Mouse (Mus musculus) hindbrain, embryonic 16.5 days (tissue): Measurements from ENCODE around the gene Ppm1m. TPM values are rescaled to one million over a fixed set of nuclear protein-coding genes. Genes with fewer than 3 reads are reported as not detected.
A peak's percentile ranks its signal among the peaks of the same experiment; 100 is the strongest.

Experiments
- ATAC-seq: fragments of 200-750 bp; cut with Nextera tagmentation; 2 replicates; pipeline ENCODE4 v1.8.0; 2017; ENCODE audit warnings: moderate TSS enrichment, moderate library complexity
- H3K27ac ChIP-seq: fragments of 300-500 bp; sonication (generic); 2 replicates; pipeline ENCODE4 v1.5.1; 2014; ENCODE audit warnings: low read depth, mild to moderate bottlenecking, control low read depth, low read length, moderate library complexity
- H3K27me3 ChIP-seq: fragments of 300-500 bp; sonication (generic); replicated peaks from 2 replicates; pipeline ENCODE4 v1.6.1; 2014; ENCODE audit warnings: low read length; ENCODE audit not compliant: control insufficient read depth, insufficient read depth
- H3K36me3 ChIP-seq: fragments of 300-500 bp; sonication (generic); 2 replicates; pipeline ENCODE4 v1.6.1; 2014; ENCODE audit warnings: mild to moderate bottlenecking, low read length, moderate library complexity, mixed read lengths; ENCODE audit not compliant: control insufficient read depth, insufficient read depth
- H3K4me1 ChIP-seq: fragments of 300-500 bp; sonication (generic); 2 replicates; pipeline ENCODE4 v1.6.1; 2014; ENCODE audit warnings: low read depth, low read length; ENCODE audit not compliant: control insufficient read depth, insufficient read depth
- H3K4me2 ChIP-seq: fragments of 300-500 bp; sonication (generic); 2 replicates; pipeline ENCODE4 v1.6.1; 2014; ENCODE audit warnings: mild to moderate bottlenecking, low read length, control low read depth, moderate library complexity
- H3K4me3 ChIP-seq: fragments of 300-500 bp; sonication (generic); 2 replicates; pipeline ENCODE4 v1.5.1; 2014; ENCODE audit warnings: mild to moderate bottlenecking, low read length, control low read depth, moderate library complexity
- H3K9ac ChIP-seq: fragments of 300-500 bp; sonication (generic); 2 replicates; pipeline ENCODE4 v1.6.1; 2014; ENCODE audit warnings: low read depth, mild to moderate bottlenecking, control low read depth, low read length, moderate library complexity
- H3K9me3 ChIP-seq: fragments of 300-500 bp; sonication (generic); 2 replicates; pipeline ENCODE4 v1.6.1; 2014; ENCODE audit warnings: mild to moderate bottlenecking, low read length, moderate library complexity; ENCODE audit not compliant: control insufficient read depth
- WGBS: fragments of 180-500 bp; shearing (Covaris S2); extraction: QIAGEN DNeasy Blood & Tissue Kit; methylation state at CpG from one replicate; pipeline ENCODE4 v1.1.7; 2014; 5-methylcytosine and 5-hydroxymethylcytosine counted together
- polyA plus RNA-seq: library from polyadenylated mRNA; unstranded; fragments of >200 nt; fragmentation: Nextera tagmentation; extraction: Ambion mirVana; gene quantifications from 2 replicates; pipeline ENCODE4 v1.2.1, GENCODE M21; 2015

The Ppm1m gene
- polyA plus RNA-seq, 1 experiment from 2014 or later = 20.9 TPM

GRCm38 (mm10) chr9:106157623-106157925 is 42.0 kb downstream of the Ppm1m start:
- Histone ChIP-seq H3K27ac (no peak overlapping the region), H3K4me2 (no peak overlapping the region), H3K4me3 (no peak overlapping the region), H3K4me1 (peaks cover 7% of the 10 kb centered on the region; the same call in 1 of the 2 replicates), H3K27me3 (no peaks in the 10 kb centered on the region), H3K36me3 (peaks cover 7% of the 10 kb centered on the region), H3K9ac (no peak overlapping the region), H3K9me3 (no peaks in the 10 kb centered on the region)
- no peak for ATAC-seq
- WGBS = 81% methylated on average over 9 of the region's 10 CpGs

GRCm38 (mm10) chr9:106156921-106157622 is 42.5 kb downstream of the Ppm1m start:
- ATAC-seq = no peak
- Histone ChIP-seq H3K36me3 (peaks cover 8% of the 10 kb centered on the region), H3K4me3 (no peak overlapping the region), H3K4me2 (no peak overlapping the region), H3K9ac (no peak overlapping the region), H3K4me1 (peaks cover 7% of the 10 kb centered on the region; the same call in 1 of the 2 replicates), H3K27me3 (no peaks in the 10 kb centered on the region), H3K27ac (no peak overlapping the region), H3K9me3 (no peaks in the 10 kb centered on the region)
- WGBS = 78% methylated on average over 21 of the region's 21 CpGs

- H3K4me3 ChIP-seq = no peak overlapping the region
- WGBS = 43% methylated on average over 5 of the region's 5 CpGs
These were observed 43.1 kb downstream of the Ppm1m start for GRCm38 (mm10) chr9:106156419-106156818.

GRCm38 (mm10) chr9:106154106-106154505 is 45.4 kb downstream of the Ppm1m start:
- 84% methylated on average over 9 of the region's 9 CpGs for WGBS
- Histone ChIP-seq H3K9me3 (no peaks in the 10 kb centered on the region), H3K4me1 (peaks cover 20% of the 10 kb centered on the region), H3K9ac (no peak overlapping the region), H3K4me3 (no peak overlapping the region), H3K36me3 (peaks cover 8% of the 10 kb centered on the region), H3K4me2 (no peak overlapping the region), H3K27me3 (no peaks in the 10 kb centered on the region), H3K27ac (no peak overlapping the region)
- no peak for ATAC-seq

More at GRCm38 (mm10) chr9:106156419-106156818, 43.1 kb downstream of the Ppm1m start:
- no peaks in the 10 kb centered on the region for H3K27me3 ChIP-seq
- H3K4me1 ChIP-seq = peaks cover 7% of the 10 kb centered on the region; the same call in 1 of the 2 replicates
- H3K9ac ChIP-seq = no peak overlapping the region
- no peaks in the 10 kb centered on the region for H3K9me3 ChIP-seq
- H3K36me3 ChIP-seq = peaks cover 8% of the 10 kb centered on the region
- ATAC-seq = peak; percentile 49
- H3K4me2 ChIP-seq = no peak overlapping the region
- H3K27ac ChIP-seq = peak overlapping the region; percentile 56; the same call in 1 of the 2 replicates

GRCm38 (mm10) chr9:106149399-106149754 is 50.2 kb downstream of the Ppm1m start:
- Histone ChIP-seq H3K9me3 (no peaks in the 10 kb centered on the region), H3K4me3 (peak overlapping the region; percentile 75), H3K27me3 (no peaks in the 10 kb centered on the region), H3K9ac (peak overlapping the region; percentile 93), H3K4me1 (peaks cover 26% of the 10 kb centered on the region), H3K4me2 (peak overlapping the region; percentile 60), H3K36me3 (peaks cover 8% of the 10 kb centered on the region), H3K27ac (peak overlapping the region; percentile 92)
- WGBS = 8% methylated on average over 10 of the region's 10 CpGs
- no peak for ATAC-seq

- Histone ChIP-seq H3K4me3 (peak overlapping the region; percentile 75), H3K27ac (peak overlapping the region; percentile 92), H3K9ac (peak overlapping the region; percentile 93), H3K27me3 (no peaks in the 10 kb centered on the region), H3K4me2 (peak overlapping the region; percentile 60), H3K4me1 (peaks cover 26% of the 10 kb centered on the region), H3K9me3 (no peaks in the 10 kb centered on the region), H3K36me3 (peaks cover 8% of the 10 kb centered on the region)
- WGBS = under 1% methylated on average over 34 of the region's 36 CpGs
- ATAC-seq = peak; percentile 76
These were observed 50.8 kb downstream of the Ppm1m start for GRCm38 (mm10) chr9:106148541-106149398.

- WGBS = 3% methylated on average over 10 of the region's 10 CpGs
- peak; percentile 53 for ATAC-seq
- H3K36me3 ChIP-seq = peaks cover 4% of the 10 kb centered on the region
- no peaks in the 10 kb centered on the region for H3K27me3 ChIP-seq
- H3K27ac ChIP-seq = peak overlapping the region; percentile 92
- peak overlapping the region; percentile 60 for H3K4me2 ChIP-seq
- peaks cover 26% of the 10 kb centered on the region for H3K4me1 ChIP-seq
- H3K4me3 ChIP-seq = peak overlapping the region; percentile 75
- no peaks in the 10 kb centered on the region for H3K9me3 ChIP-seq
- peak overlapping the region; percentile 93 for H3K9ac ChIP-seq
These were observed 51.6 kb downstream of the Ppm1m start for GRCm38 (mm10) chr9:106147851-106148431.

- peak overlapping the region; percentile 75 for H3K4me3 ChIP-seq
- WGBS = 33% methylated on average over 5 of the region's 5 CpGs
- peak overlapping the region; percentile 93 for H3K9ac ChIP-seq
- H3K4me1 ChIP-seq = peaks cover 26% of the 10 kb centered on the region
- peak overlapping the region; percentile 92 for H3K27ac ChIP-seq
- H3K36me3 ChIP-seq = no peaks in the 10 kb centered on the region; the same call in none of the 2 replicates
- no peaks in the 10 kb centered on the region for H3K27me3 ChIP-seq
- H3K4me2 ChIP-seq = peak overlapping the region; percentile 60
- H3K9me3 ChIP-seq = no peaks in the 10 kb centered on the region
- ATAC-seq = no peak
These were observed 52.3 kb downstream of the Ppm1m start for GRCm38 (mm10) chr9:106147281-106147680.

- Histone ChIP-seq H3K4me3 (no peak overlapping the region), H3K27me3 (no peaks in the 10 kb centered on the region), H3K4me1 (peaks cover 20% of the 10 kb centered on the region), H3K9ac (no peak overlapping the region), H3K9me3 (no peaks in the 10 kb centered on the region), H3K36me3 (no peaks in the 10 kb centered on the region), H3K27ac (no peak overlapping the region), H3K4me2 (no peak overlapping the region)
- ATAC-seq = no peak
- 58% methylated on average over 2 of the region's 2 CpGs for WGBS
These were observed 54.0 kb downstream of the Ppm1m start for GRCm38 (mm10) chr9:106145582-106145981.
